Mouse (Mus musculus) brain, embryonic 14.5 days (tissue): ENCODE data around the gene Abcb5.

Source experiments
- CTCF ChIP-seq: fragments of 200-500 bp; IDR thresholded peaks from 2 replicates; pipeline ENCODE4 v1.5.1; 2012; ENCODE audit warnings: inconsistent platforms, mild to moderate bottlenecking, moderate library complexity, borderline replicate concordance; ENCODE audit not compliant: insufficient read depth, insufficient read length; ENCODE audit errors: extremely low read depth
- POLR2A ChIP-seq: fragments of 200-500 bp; IDR thresholded peaks from 2 replicates; pipeline ENCODE4 v1.6.1; 2012; ENCODE audit warnings: mild to moderate bottlenecking, inconsistent platforms, borderline replicate concordance; ENCODE audit not compliant: poor library complexity, insufficient read depth, insufficient read length, severe bottlenecking; ENCODE audit errors: extremely low read depth

DNA sequence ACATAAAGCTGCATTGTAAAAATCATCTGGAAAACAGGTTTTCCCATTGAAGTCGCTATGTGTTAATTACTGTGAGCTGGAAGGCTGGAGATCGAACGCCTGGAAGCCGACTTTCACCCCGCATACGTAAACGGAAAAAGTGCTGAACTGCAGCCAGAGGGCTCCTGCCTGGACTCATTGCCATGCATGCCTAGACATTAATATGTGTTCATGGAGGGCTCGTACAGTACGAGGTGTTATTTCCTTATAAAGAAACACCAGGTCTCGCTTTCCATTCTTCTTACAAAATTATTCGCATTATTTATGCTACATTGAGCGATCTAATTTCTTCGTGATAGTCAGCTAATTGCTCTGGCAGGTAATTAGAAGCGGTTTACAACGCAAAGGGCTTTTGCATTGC lies 125.9 kb downstream of the Abcb5 start:
- TF ChIP-seq CTCF (no peak), POLR2A (no peak)
